Mouse (Mus musculus) midbrain, embryonic 16.5 days (tissue): Measurements from ENCODE around the gene Snrpg. TPM values are rescaled to one million over a fixed set of nuclear protein-coding genes. Genes with fewer than 3 reads are reported as not detected.

Source experiments
- ATAC-seq: fragments of 200-750 bp; cut with Nextera tagmentation; 2 replicates; pipeline ENCODE4 v1.8.0; 2017; ENCODE audit warnings: moderate TSS enrichment
- H3K27ac ChIP-seq: fragments of 300-500 bp; sonication (generic); 2 replicates; pipeline ENCODE4 v1.5.1; 2014; ENCODE audit warnings: mild to moderate bottlenecking, low read length, mixed read lengths
- H3K27me3 ChIP-seq: fragments of 300-500 bp; sonication (generic); 2 replicates; pipeline ENCODE4 v1.6.1; 2014; ENCODE audit warnings: low read depth, low read length, mixed read lengths; ENCODE audit not compliant: control insufficient read depth, insufficient read depth
- H3K36me3 ChIP-seq: fragments of 300-500 bp; sonication (generic); 2 replicates; pipeline ENCODE4 v1.6.1; 2014; ENCODE audit warnings: mild to moderate bottlenecking, low read length, moderate library complexity, mixed read lengths; ENCODE audit not compliant: control insufficient read depth, insufficient read depth
- H3K4me1 ChIP-seq: fragments of 300-500 bp; sonication (generic); 2 replicates; pipeline ENCODE4 v1.6.1; 2014; ENCODE audit warnings: mild to moderate bottlenecking, low read length, mixed read lengths; ENCODE audit not compliant: control insufficient read depth, insufficient read depth
- H3K4me2 ChIP-seq: fragments of 300-500 bp; sonication (generic); 2 replicates; pipeline ENCODE4 v1.6.1; 2014; ENCODE audit warnings: mild to moderate bottlenecking, low read length, mixed read lengths
- H3K4me3 ChIP-seq: fragments of 300-500 bp; sonication (generic); 2 replicates; pipeline ENCODE4 v1.5.1; 2014; ENCODE audit warnings: low read depth, mild to moderate bottlenecking, low read length, moderate library complexity, mixed read lengths
- H3K9ac ChIP-seq: fragments of 300-500 bp; sonication (generic); 2 replicates; pipeline ENCODE4 v1.6.1; 2014; ENCODE audit warnings: low read depth, low read length, mixed read lengths
- H3K9me3 ChIP-seq: fragments of 300-500 bp; sonication (generic); replicated peaks from 2 replicates; pipeline ENCODE4 v1.6.1; 2014; ENCODE audit warnings: mild to moderate bottlenecking, low read length, mixed read lengths; ENCODE audit not compliant: control insufficient read depth, poor library complexity, severe bottlenecking
- WGBS: fragments of 180-500 bp; shearing (Covaris S2); extraction: QIAGEN DNeasy Blood & Tissue Kit; methylation state at CpG from one replicate; pipeline ENCODE4 v1.1.7; 2014; 5-methylcytosine and 5-hydroxymethylcytosine counted together
- polyA plus RNA-seq: library from polyadenylated mRNA; unstranded; fragments of >200 nt; fragmentation: Nextera tagmentation; extraction: Ambion mirVana; gene quantifications from 2 replicates; pipeline ENCODE4 v1.2.1, GENCODE M21; 2015

The Snrpg gene
- polyA plus RNA-seq, 1 experiment from 2014 or later = 280 TPM

GRCm38 (mm10) chr6:86399995-86400394 lies 28.9 kb downstream of the Snrpg start:
- 98% methylated on average over 2 of the region's 2 CpGs for WGBS
- no peaks in the 10 kb centered on the region for H3K36me3 ChIP-seq
- H3K4me1 ChIP-seq = peaks cover 18% of the 10 kb centered on the region
- no peak overlapping the region for H3K9ac ChIP-seq
- no peak overlapping the region for H3K4me2 ChIP-seq
- H3K4me3 ChIP-seq = no peak overlapping the region
- no peaks in the 10 kb centered on the region for H3K27me3 ChIP-seq
- ATAC-seq = no peak
- no peaks in the 10 kb centered on the region for H3K9me3 ChIP-seq
- H3K27ac ChIP-seq = no peak overlapping the region

- Histone ChIP-seq H3K36me3 (no peaks in the 10 kb centered on the region), H3K4me2 (peak overlapping the region; percentile 43), H3K4me3 (no peak overlapping the region), H3K27me3 (no peaks in the 10 kb centered on the region), H3K9ac (no peak overlapping the region), H3K4me1 (peaks cover 10% of the 10 kb centered on the region), H3K27ac (no peak overlapping the region), H3K9me3 (no peaks in the 10 kb centered on the region)
- WGBS = 8% methylated on average over 9 of the region's 9 CpGs
- no peak for ATAC-seq
Measured at GRCm38 (mm10) chr6:86400972-86401371, 29.9 kb downstream of the Snrpg start.

- Histone ChIP-seq H3K4me2 (peak overlapping the region; percentile 57), H3K4me1 (peaks cover 18% of the 10 kb centered on the region), H3K27ac (no peak overlapping the region), H3K36me3 (no peaks in the 10 kb centered on the region), H3K4me3 (peak overlapping the region; percentile 83), H3K9me3 (no peaks in the 10 kb centered on the region), H3K9ac (peak overlapping the region; percentile 46; the same call in 1 of the 2 replicates), H3K27me3 (no peaks in the 10 kb centered on the region)
- no peak for ATAC-seq
- 38% methylated on average over 12 of the region's 12 CpGs for WGBS
Measured at GRCm38 (mm10) chr6:86402681-86403607, 31.8 kb downstream of the Snrpg start.

GRCm38 (mm10) chr6:86403728-86404099 lies 32.6 kb downstream of the Snrpg start:
- H3K4me3 ChIP-seq = peak overlapping the region; percentile 83
- peaks cover 18% of the 10 kb centered on the region for H3K4me1 ChIP-seq
- no peaks in the 10 kb centered on the region for H3K36me3 ChIP-seq
- WGBS = under 1% methylated on average over 15 of the region's 15 CpGs
- no peaks in the 10 kb centered on the region for H3K9me3 ChIP-seq
- peak; percentile 80 for ATAC-seq
- H3K4me2 ChIP-seq = peak overlapping the region; percentile 57
- peak overlapping the region; percentile 100 for H3K27ac ChIP-seq
- peak overlapping the region; percentile 100; the same call in 1 of the 2 replicates for H3K9ac ChIP-seq
- H3K27me3 ChIP-seq = no peaks in the 10 kb centered on the region

- WGBS = 0% methylated on average over 61 of the region's 62 CpGs
- ATAC-seq = peak; percentile 98
- Histone ChIP-seq H3K4me1 (peaks cover 18% of the 10 kb centered on the region), H3K4me3 (peak within 1 kb of the TSS; percentile 83), H3K27ac (peak within 1 kb of the TSS; percentile 100), H3K4me2 (peak within 1 kb of the TSS; percentile 86), H3K27me3 (no peaks in the 10 kb centered on the region), H3K36me3 (no peaks in the 10 kb centered on the region), H3K9ac (peak within 1 kb of the TSS; percentile 100), H3K9me3 (no peaks in the 10 kb centered on the region)
Measured at GRCm38 (mm10) chr6:86404100-86404861, 33.2 kb downstream of the Snrpg start, which contains the start of gene Tia1. Gene Tia1, plus strand, starts transcription at chr6:86404219.

- no peak for ATAC-seq
- Histone ChIP-seq H3K36me3 (no peaks in the 10 kb centered on the region), H3K27me3 (no peaks in the 10 kb centered on the region), H3K4me1 (peaks cover 18% of the 10 kb centered on the region), H3K4me3 (peak overlapping the region; percentile 83), H3K9me3 (no peaks in the 10 kb centered on the region), H3K9ac (peak overlapping the region; percentile 100), H3K27ac (peak overlapping the region; percentile 100), H3K4me2 (peak overlapping the region; percentile 86)
- WGBS = 0% methylated on average over 11 of the region's 11 CpGs
Measured at GRCm38 (mm10) chr6:86404996-86405395, 33.9 kb downstream of the Snrpg start.

GRCm38 (mm10) chr6:86406306-86406705 lies 35.2 kb downstream of the Snrpg start:
- Histone ChIP-seq H3K27ac (no peak overlapping the region), H3K9me3 (no peaks in the 10 kb centered on the region), H3K9ac (peak overlapping the region; percentile 25; the same call in 1 of the 2 replicates), H3K36me3 (no peaks in the 10 kb centered on the region), H3K4me3 (peak overlapping the region; percentile 26), H3K4me1 (peaks cover 22% of the 10 kb centered on the region), H3K4me2 (peak overlapping the region; percentile 86), H3K27me3 (no peaks in the 10 kb centered on the region)
- ATAC-seq = no peak

GRCm38 (mm10) chr6:86418711-86419110 lies 47.6 kb downstream of the Snrpg start:
- H3K9me3 ChIP-seq = no peaks in the 10 kb centered on the region
- H3K4me2 ChIP-seq = no peak overlapping the region
- no peaks in the 10 kb centered on the region for H3K4me1 ChIP-seq
- no peak overlapping the region for H3K9ac ChIP-seq
- ATAC-seq = no peak
- H3K27me3 ChIP-seq = no peaks in the 10 kb centered on the region
- H3K4me3 ChIP-seq = no peak overlapping the region
- H3K27ac ChIP-seq = no peak overlapping the region
- peaks cover 50% of the 10 kb centered on the region for H3K36me3 ChIP-seq
- WGBS = 96% methylated on average over 6 of the region's 6 CpGs

- Histone ChIP-seq H3K9me3 (no peaks in the 10 kb centered on the region), H3K36me3 (peaks cover 52% of the 10 kb centered on the region), H3K4me1 (no peaks in the 10 kb centered on the region), H3K4me2 (no peak overlapping the region), H3K9ac (no peak overlapping the region), H3K27me3 (no peaks in the 10 kb centered on the region), H3K4me3 (no peak overlapping the region), H3K27ac (no peak overlapping the region)
- WGBS = 95% methylated on average over 3 of the region's 3 CpGs
- ATAC-seq = no peak
Measured at GRCm38 (mm10) chr6:86419239-86419638, 48.1 kb downstream of the Snrpg start.
